Mouse (Mus musculus) cerebellum, postnatal 36 days (tissue): ENCODE results near the gene Map3k11.

Experiments used
- DNase-seq, 2 experiments: peaks; one replicate each; pipeline ENCODE4 v3.0.0; 2021 to 2022; ENCODE audit warnings: mixed read lengths in 2 of 2

The Map3k11 gene

GRCm38 (mm10) chr19:5688200-5689087, at the start of gene Map3k11, which contains the start of gene Pcnx3:
Gene Map3k11 (plus strand): TSS chr19:5688742.
Gene Pcnx3 (minus strand): TSS chr19:5688908.
- DNase-seq = peak; percentile 98 to 99

GRCm38 (mm10) chr19:5640339-5640738, 48.2 kb upstream of the Map3k11 start:
- no peak for DNase-seq

GRCm38 (mm10) chr19:5641021-5641420, 47.5 kb upstream of the Map3k11 start:
- no peak for DNase-seq

GRCm38 (mm10) chr19:5641641-5642040, 46.9 kb upstream of the Map3k11 start:
- no peak for DNase-seq

- no peak for DNase-seq
Measured at GRCm38 (mm10) chr19:5645280-5645679, 43.3 kb upstream of the Map3k11 start.

- DNase-seq = no peak
Measured at GRCm38 (mm10) chr19:5646731-5647330, 41.7 kb upstream of the Map3k11 start.

GRCm38 (mm10) chr19:5647791-5648190, 40.8 kb upstream of the Map3k11 start:
- DNase-seq = no peak

GRCm38 (mm10) chr19:5648401-5649297, 39.9 kb upstream of the Map3k11 start:
- DNase-seq = peak; percentile 60 to 64

GRCm38 (mm10) chr19:5649298-5649741, 39.2 kb upstream of the Map3k11 start:
- DNase-seq = no peak

GRCm38 (mm10) chr19:5651502-5652274, 36.9 kb upstream of the Map3k11 start:
- no peak for DNase-seq

GRCm38 (mm10) chr19:5652570-5652969, 36.0 kb upstream of the Map3k11 start:
- no peak for DNase-seq

- DNase-seq = no peak
Measured at GRCm38 (mm10) chr19:5653969-5654719, 34.4 kb upstream of the Map3k11 start.

GRCm38 (mm10) chr19:5654720-5655298, 33.7 kb upstream of the Map3k11 start:
- DNase-seq = no peak

GRCm38 (mm10) chr19:5660942-5661751, 27.4 kb upstream of the Map3k11 start:
- no peak for DNase-seq

- DNase-seq = no peak
Measured at GRCm38 (mm10) chr19:5662310-5662709, 26.2 kb upstream of the Map3k11 start.

GRCm38 (mm10) chr19:5662981-5663913, 25.3 kb upstream of the Map3k11 start, which contains the start of gene Sipa1:
Gene Sipa1 (minus strand): TSS chr19:5663707.
- peak; percentile 47 to 60 for DNase-seq

GRCm38 (mm10) chr19:5664669-5665257, 23.8 kb upstream of the Map3k11 start:
- DNase-seq = no peak

GRCm38 (mm10) chr19:5665465-5665864, 23.1 kb upstream of the Map3k11 start:
- no peak for DNase-seq
